In the genomic region with DNA sequence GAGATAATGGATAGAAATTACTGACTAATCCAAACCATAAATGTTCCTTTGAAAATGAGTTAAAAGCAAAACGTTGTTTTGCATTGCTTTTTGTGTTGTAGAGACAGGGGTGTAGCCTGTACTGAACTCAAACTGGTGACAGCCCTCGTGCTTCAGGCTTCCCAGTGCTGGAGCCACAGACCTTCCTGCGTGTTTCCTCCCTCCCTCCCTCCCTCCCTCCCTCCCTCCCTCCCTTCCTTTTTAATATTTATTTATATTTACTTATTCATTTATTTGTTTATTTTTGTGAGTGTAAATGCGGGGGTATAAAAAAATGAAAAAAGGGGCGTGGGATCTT, we compare ENCODE assay signal across 8 mouse cellular contexts. TPM values are rescaled to one million over a fixed set of nuclear protein-coding genes. Genes with fewer than 3 reads are reported as not detected.
A peak's percentile ranks its signal among the peaks of the same experiment; 100 is the strongest.
DNase-seq lines count a peak whose midpoint lies in the region; ATAC-seq and TF ChIP-seq lines count a peak whose summit lies in the region.

No protein-coding gene starts in this region.

- no peaks in the 10 kb centered on the region for H3K27me3 ChIP-seq in kidney, postnatal 0 days (ENCODE audit: insufficient read depth, low read length)
- H3K27me3 ChIP-seq in embryonic facial prominence, embryonic 12.5 days, result no peaks in the 10 kb centered on the region
- H3K27me3 ChIP-seq in intestine, embryonic 14.5 days (replicated peaks; ENCODE audit: control insufficient read depth, insufficient read depth, low read length), result no peaks in the 10 kb centered on the region
- no peaks in the 10 kb centered on the region for H3K27me3 ChIP-seq in midbrain, postnatal 0 days (ENCODE audit: insufficient read depth, low read length)

- peak overlapping the region; percentile 52 for H3K4me3 ChIP-seq in kidney, postnatal 0 days (replicated peaks; ENCODE audit: low read depth, low read length)
- H3K4me3 ChIP-seq in embryonic facial prominence, embryonic 12.5 days, result peak overlapping the region; percentile 46
- peak overlapping the region; percentile 56 for H3K4me3 ChIP-seq in intestine, embryonic 14.5 days (ENCODE audit: low read depth, low read length)
- H3K4me3 ChIP-seq in midbrain, postnatal 0 days (ENCODE audit: low read depth, low read length), result peak overlapping the region; percentile 55

- no peaks in the 10 kb centered on the region for H3K9me3 ChIP-seq in kidney, postnatal 0 days (replicated peaks; ENCODE audit: low read length)
- no peaks in the 10 kb centered on the region for H3K9me3 ChIP-seq in embryonic facial prominence, embryonic 12.5 days
- H3K9me3 ChIP-seq in intestine, embryonic 14.5 days (ENCODE audit: control insufficient read depth, low read length), result no peaks in the 10 kb centered on the region
- H3K9me3 ChIP-seq in midbrain, postnatal 0 days (ENCODE audit: low read length), result no peaks in the 10 kb centered on the region

- peak overlapping the region; percentile 67 for H3K4me2 ChIP-seq in kidney, postnatal 0 days (ENCODE audit: low read length)
- H3K4me2 ChIP-seq in embryonic facial prominence, embryonic 12.5 days (replicated peaks), result peak overlapping the region; percentile 58
- H3K4me2 ChIP-seq in intestine, embryonic 14.5 days (ENCODE audit: low read length), result peak overlapping the region; percentile 56
- H3K4me2 ChIP-seq in midbrain, postnatal 0 days (ENCODE audit: low read depth, low read length, poor library complexity, severe bottlenecking), result peak overlapping the region; percentile 60

- no peaks in the 10 kb centered on the region for H3K4me1 ChIP-seq in kidney, postnatal 0 days (replicated peaks; ENCODE audit: insufficient read depth, low read length)
- H3K4me1 ChIP-seq in embryonic facial prominence, embryonic 12.5 days, result peaks cover 2% of the 10 kb centered on the region; the same call in 1 of the 2 replicates
- H3K4me1 ChIP-seq in intestine, embryonic 14.5 days (replicated peaks; ENCODE audit: control insufficient read depth, insufficient read depth, low read length), result no peaks in the 10 kb centered on the region
- no peaks in the 10 kb centered on the region for H3K4me1 ChIP-seq in midbrain, postnatal 0 days (ENCODE audit: insufficient read depth, low read length)

- ATAC-seq in kidney, postnatal 0 days (replicated peaks; ENCODE audit: low FRiP score, low read depth), result no peak
- no peak for ATAC-seq in embryonic facial prominence, embryonic 12.5 days (ENCODE audit: insufficient number of reproducible peaks, insufficient read depth, low FRiP score, low TSS enrichment)
- no peak for ATAC-seq in intestine, embryonic 14.5 days (replicated peaks; ENCODE audit: low FRiP score, low TSS enrichment, low read depth)
- 0 out of 2 replicates have a peak, but pooled peaks have one; percentile 14 for ATAC-seq in midbrain, postnatal 0 days (ENCODE audit: low FRiP score)

- TF ChIP-seq CTCF in kidney, postnatal 0 days (IDR thresholded peaks at IDR 0.05; ENCODE audit: low read depth), result no peak
- TF ChIP-seq CTCF in midbrain, postnatal 0 days (IDR thresholded peaks at IDR 0.05), result no peak

- peak; percentile 40 for DNase-seq in kidney, postnatal 0 days (ENCODE audit: low spot score)
- no peak for DNase-seq in kidney, postnatal 36 days
- no peak for DNase-seq in intestine, embryonic 14.5 days (ENCODE audit: low spot score)
- DNase-seq in midbrain, postnatal 0 days (ENCODE audit: low spot score), result no peak
- DNase-seq in gastrocnemius, adult 8-10 months (ENCODE audit: low spot score in 2 of 2), result no peak
- no peak for DNase-seq in embryo, embryonic 10 days (ENCODE audit: low spot score)
- DNase-seq in retina, embryonic 14.5 days (ENCODE audit: low spot score), result no peak

- 14% methylated on average over 5 of the region's 5 CpGs for WGBS in kidney, postnatal 0 days
- 13% methylated on average over 5 of the region's 5 CpGs for WGBS in embryonic facial prominence, embryonic 12.5 days
- 11% methylated on average over 5 of the region's 5 CpGs for WGBS in intestine, embryonic 14.5 days
- 16% methylated on average over 5 of the region's 5 CpGs for WGBS in midbrain, postnatal 0 days

- peak overlapping the region; percentile 82 for H3K27ac ChIP-seq in kidney, postnatal 0 days
- H3K27ac ChIP-seq in embryonic facial prominence, embryonic 12.5 days, result no peak overlapping the region; the same call in 1 of the 2 replicates
- peak overlapping the region; percentile 91 for H3K27ac ChIP-seq in intestine, embryonic 14.5 days (ENCODE audit: low read depth)
- H3K27ac ChIP-seq in midbrain, postnatal 0 days (ENCODE audit: low read depth, low read length), result peak overlapping the region; percentile 86

- H3K9ac ChIP-seq in kidney, postnatal 0 days (ENCODE audit: low read depth, low read length), result peak overlapping the region; percentile 60
- H3K9ac ChIP-seq in embryonic facial prominence, embryonic 12.5 days, result no peak overlapping the region
- H3K9ac ChIP-seq in intestine, embryonic 14.5 days (ENCODE audit: low read length), result peak overlapping the region; percentile 58
- peak overlapping the region; percentile 69 for H3K9ac ChIP-seq in midbrain, postnatal 0 days (replicated peaks; ENCODE audit: low read length, poor library complexity, severe bottlenecking)

- no peaks in the 10 kb centered on the region for H3K36me3 ChIP-seq in kidney, postnatal 0 days (ENCODE audit: insufficient read depth, low read length)
- no peaks in the 10 kb centered on the region for H3K36me3 ChIP-seq in embryonic facial prominence, embryonic 12.5 days
- H3K36me3 ChIP-seq in intestine, embryonic 14.5 days (ENCODE audit: control insufficient read depth, insufficient read depth, low read length), result no peaks in the 10 kb centered on the region
- no peaks in the 10 kb centered on the region for H3K36me3 ChIP-seq in midbrain, postnatal 0 days (ENCODE audit: insufficient read depth, low read length)

RNA-seq across cellular contexts. Expression of gene Hist1h2bj, which starts 8.5 kb away (rescaled TPM):
- polyA plus RNA-seq in kidney, postnatal 0 days (2015; fragmentation: Nextera tagmentation; extraction: Ambion mirVana), result 8.5 and 10.2 TPM in 2 replicates
- 15.2 and 17.7 TPM in 2 replicates for polyA plus RNA-seq in embryonic facial prominence, embryonic 12.5 days (2016; fragmentation: Nextera tagmentation; extraction: Ambion mirVana)
- 10.2 and 14.0 TPM in 2 replicates for polyA plus RNA-seq in intestine, embryonic 14.5 days (2014; fragmentation: Nextera tagmentation; extraction: Ambion mirVana)
- total RNA-seq in midbrain, postnatal 0 days (2014; rRNA removed), result 161 and 335 TPM in 2 replicates
- 2.7 and 3.2 TPM in 2 replicates for polyA plus RNA-seq in midbrain, postnatal 0 days (2015; fragmentation: Nextera tagmentation; extraction: Ambion mirVana)
- 1 to 10 TPM in 2 of 4 experiments, under 1 TPM in 2; 0.75 to 2.9 (median 1.3) TPM for total RNA-seq in gastrocnemius, adult 8-10 months (2022)

RNA-seq across cellular contexts. Expression of gene Hist1h2ag, which starts 8.7 kb away (rescaled TPM):
- 33.8 and 48.4 TPM in 2 replicates for polyA plus RNA-seq in kidney, postnatal 0 days (2015; fragmentation: Nextera tagmentation; extraction: Ambion mirVana)
- polyA plus RNA-seq in embryonic facial prominence, embryonic 12.5 days (2016; fragmentation: Nextera tagmentation; extraction: Ambion mirVana), result 117 and 124 TPM in 2 replicates
- 47.9 and 67.6 TPM in 2 replicates for polyA plus RNA-seq in intestine, embryonic 14.5 days (2014; fragmentation: Nextera tagmentation; extraction: Ambion mirVana)
- total RNA-seq in midbrain, postnatal 0 days (2014; rRNA removed), result 84.2 and 252 TPM in 2 replicates
- polyA plus RNA-seq in midbrain, postnatal 0 days (2015; fragmentation: Nextera tagmentation; extraction: Ambion mirVana), result 2.5 TPM in 1 of 2 replicates, not detected in the other
- 1 to 10 TPM in 3 of 4 experiments, not detected in 1; 2.3 to 4.2 (median 2.6) TPM for total RNA-seq in gastrocnemius, adult 8-10 months (2022)

RNA-seq across cellular contexts. Expression of gene Hist1h4i, which starts 10.3 kb away (rescaled TPM):
- 15.3 and 17.2 TPM in 2 replicates for polyA plus RNA-seq in kidney, postnatal 0 days (2015; fragmentation: Nextera tagmentation; extraction: Ambion mirVana)
- polyA plus RNA-seq in embryonic facial prominence, embryonic 12.5 days (2016; fragmentation: Nextera tagmentation; extraction: Ambion mirVana), result 26.8 and 29.2 TPM in 2 replicates
- 18.9 and 19.6 TPM in 2 replicates for polyA plus RNA-seq in intestine, embryonic 14.5 days (2014; fragmentation: Nextera tagmentation; extraction: Ambion mirVana)
- total RNA-seq in midbrain, postnatal 0 days (2014; rRNA removed), result 10.0 and 19.2 TPM in 2 replicates
- 2.2 and 2.5 TPM in 2 replicates for polyA plus RNA-seq in midbrain, postnatal 0 days (2015; fragmentation: Nextera tagmentation; extraction: Ambion mirVana)
- 10 to 100 TPM; 28.5 to 37.8 (median 35.7) TPM for total RNA-seq in gastrocnemius, adult 8-10 months (2022)

RNA-seq across cellular contexts. Expression of gene Hist1h2bk, which starts 15.8 kb away (rescaled TPM):
- 4.0 and 4.8 TPM in 2 replicates for polyA plus RNA-seq in kidney, postnatal 0 days (2015; fragmentation: Nextera tagmentation; extraction: Ambion mirVana)
- polyA plus RNA-seq in embryonic facial prominence, embryonic 12.5 days (2016; fragmentation: Nextera tagmentation; extraction: Ambion mirVana), result 19.4 and 20.1 TPM in 2 replicates
- 5.2 and 7.5 TPM in 2 replicates for polyA plus RNA-seq in intestine, embryonic 14.5 days (2014; fragmentation: Nextera tagmentation; extraction: Ambion mirVana)
- 112 and 321 TPM in 2 replicates for total RNA-seq in midbrain, postnatal 0 days (2014; rRNA removed)
- not detected in 2 replicates for polyA plus RNA-seq in midbrain, postnatal 0 days (2015; fragmentation: Nextera tagmentation; extraction: Ambion mirVana)
- 1 to 10 TPM in 1 of 4 experiments, under 1 TPM in 1, not detected in 2; 0.75 to 7.0 TPM for total RNA-seq in gastrocnemius, adult 8-10 months (2022)

RNA-seq across cellular contexts. Expression of gene Hist1h2ah, which starts 16.1 kb away (rescaled TPM):
- 4.0 and 4.5 TPM in 2 replicates for polyA plus RNA-seq in kidney, postnatal 0 days (2015; fragmentation: Nextera tagmentation; extraction: Ambion mirVana)
- polyA plus RNA-seq in embryonic facial prominence, embryonic 12.5 days (2016; fragmentation: Nextera tagmentation; extraction: Ambion mirVana), result 8.0 and 8.3 TPM in 2 replicates
- 11.8 and 19.7 TPM in 2 replicates for polyA plus RNA-seq in intestine, embryonic 14.5 days (2014; fragmentation: Nextera tagmentation; extraction: Ambion mirVana)
- 4.5 and 62.6 TPM in 2 replicates for total RNA-seq in midbrain, postnatal 0 days (2014; rRNA removed)
- polyA plus RNA-seq in midbrain, postnatal 0 days (2015; fragmentation: Nextera tagmentation; extraction: Ambion mirVana), result 6.9 TPM in 1 of 2 replicates, not detected in the other
- 1 to 10 TPM in 3 of 4 experiments, not detected in 1; 3.0 to 6.5 (median 5.3) TPM for total RNA-seq in gastrocnemius, adult 8-10 months (2022)
